Mouse (Mus musculus) heart, postnatal 0 days (tissue): ENCODE measurements at regions not wholly inside any gene's neighbourhood (a gene's known extent, or its start where the extent isn't known, plus 50 kb on each side); places are given as distances from the start of the nearest gene placed in this dataset.

ENCODE experiments used
- CTCF ChIP-seq: IDR thresholded peaks from 2 replicates; pipeline ENCODE4 v1.5.1; 2016; ENCODE audit warnings: antibody characterized with exemption, control low read depth, low read depth
- EP300 ChIP-seq: IDR thresholded peaks from 2 replicates; pipeline ENCODE4 v1.6.1; 2016; ENCODE audit warnings: antibody characterized with exemption, low read depth

- TF ChIP-seq CTCF (no peak), EP300 (no peak)
Measured at GRCm38 (mm10) chr12:14212618-14213017, 60.8 kb upstream of the Fam84a start.
